Mouse (Mus musculus): Measurements from ENCODE around the gene Ifngr1. TPM values are rescaled to one million over a fixed set of nuclear protein-coding genes. Genes with fewer than 3 reads are reported as not detected.

The Ifngr1 gene
- polyA plus RNA-seq, 1 experiment from 2014 or later, result 38.5 TPM

DNA sequence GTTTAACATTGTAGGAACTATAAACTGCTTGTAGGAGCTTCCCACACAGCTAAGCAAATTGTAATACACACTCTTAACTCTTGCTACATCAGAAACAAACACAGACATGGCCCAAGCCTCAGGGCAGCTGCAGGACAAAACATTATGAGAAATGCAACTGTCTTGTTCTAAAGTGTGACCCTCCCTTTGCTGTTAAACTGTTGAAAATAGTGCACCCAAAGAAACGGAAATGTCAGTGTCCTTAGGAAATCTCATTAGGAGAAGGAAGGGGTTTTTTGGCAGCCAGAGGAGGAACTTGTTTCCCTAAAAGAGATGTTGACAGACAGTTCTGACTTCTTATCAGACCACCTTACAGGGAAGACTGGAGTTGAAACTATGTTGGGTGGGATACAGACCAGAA lies 21.0 kb upstream of the Ifngr1 start:
- Histone ChIP-seq H3K27ac (no peak overlapping the region), H3K4me2 (no peak overlapping the region), H3K4me1 (replicated peaks) (no peaks in the 10 kb centered on the region), H3K27me3 (no peaks in the 10 kb centered on the region), H3K36me3 (no peaks in the 10 kb centered on the region), H3K4me3 (replicated peaks) (no peak overlapping the region), H3K9ac (replicated peaks) (no peak overlapping the region), H3K9me3 (no peaks in the 10 kb centered on the region)
- WGBS, result 75% methylated on average over 1 of the region's 1 CpGs
- ATAC-seq (ENCODE audit: insufficient number of reproducible peaks, insufficient read depth, low FRiP score, low TSS enrichment, low read depth), result no peak

DNA sequence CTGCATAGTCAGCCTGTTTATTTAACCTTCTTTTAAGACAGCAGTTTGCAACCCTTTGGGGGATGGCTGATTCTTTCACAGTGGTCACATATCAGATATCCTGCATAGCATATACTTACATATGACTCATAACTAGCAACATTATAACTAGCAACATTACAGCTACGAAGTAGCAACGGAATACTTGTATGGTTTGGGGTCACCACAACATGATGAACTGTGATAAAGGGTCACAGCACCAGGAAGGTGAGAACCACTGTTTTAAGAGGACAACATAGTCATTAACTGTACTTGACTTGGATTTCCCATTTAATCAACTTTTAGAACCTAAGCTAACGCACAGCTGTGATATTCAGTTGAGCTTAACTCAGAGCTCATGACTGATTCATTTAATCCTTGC lies 14.2 kb upstream of the Ifngr1 start:
- Histone ChIP-seq H3K9me3 (no peaks in the 10 kb centered on the region), H3K9ac (replicated peaks) (no peak overlapping the region), H3K36me3 (no peaks in the 10 kb centered on the region), H3K4me2 (no peak overlapping the region), H3K4me1 (replicated peaks) (no peaks in the 10 kb centered on the region), H3K4me3 (replicated peaks) (no peak overlapping the region), H3K27ac (no peak overlapping the region), H3K27me3 (no peaks in the 10 kb centered on the region)
- WGBS, result 90% methylated on average over 3 of the region's 3 CpGs
- no peak for ATAC-seq (ENCODE audit: insufficient number of reproducible peaks, insufficient read depth, low FRiP score, low TSS enrichment, low read depth)

- Histone ChIP-seq H3K9ac (replicated peaks) (no peak overlapping the region), H3K4me2 (no peak overlapping the region), H3K4me3 (replicated peaks) (no peak overlapping the region), H3K4me1 (replicated peaks) (no peaks in the 10 kb centered on the region), H3K27me3 (no peaks in the 10 kb centered on the region), H3K36me3 (no peaks in the 10 kb centered on the region), H3K27ac (no peak overlapping the region), H3K9me3 (no peaks in the 10 kb centered on the region)
- WGBS, result 49% methylated on average over 6 of the region's 6 CpGs
- no peak for ATAC-seq (ENCODE audit: insufficient number of reproducible peaks, insufficient read depth, low FRiP score, low TSS enrichment, low read depth)
Observed at GRCm38 (mm10) chr10:19578001-19578400, 13.7 kb upstream of the Ifngr1 start.

- WGBS, result 65% methylated on average over 9 of the region's 9 CpGs
Observed at GRCm38 (mm10) chr10:19578409-19578986, 13.3 kb upstream of the Ifngr1 start.

DNA sequence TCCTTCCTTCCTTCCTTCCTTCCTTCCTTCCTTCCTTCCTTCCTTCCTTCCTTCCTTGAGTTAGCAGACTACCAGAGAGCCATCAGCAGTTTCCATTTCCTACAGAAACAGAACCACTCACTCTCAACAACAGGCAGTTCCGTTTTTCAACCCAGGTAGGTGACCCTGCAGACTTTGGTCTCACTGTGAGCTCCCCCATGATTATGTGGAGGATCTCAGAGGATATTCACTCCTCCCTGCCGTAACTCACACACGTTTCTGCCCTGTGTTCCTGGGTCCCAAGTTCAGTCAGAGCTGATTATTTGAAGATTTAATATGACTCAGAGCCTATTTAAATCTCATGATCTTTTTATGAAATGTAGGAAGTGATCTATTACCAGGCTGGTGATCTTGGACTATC lies 11.1 kb upstream of the Ifngr1 start:
- Histone ChIP-seq H3K36me3 (no peaks in the 10 kb centered on the region), H3K27me3 (no peaks in the 10 kb centered on the region), H3K4me1 (replicated peaks) (no peaks in the 10 kb centered on the region), H3K4me2 (no peak overlapping the region), H3K27ac (no peak overlapping the region), H3K4me3 (replicated peaks) (no peak overlapping the region), H3K9ac (replicated peaks) (no peak overlapping the region), H3K9me3 (no peaks in the 10 kb centered on the region)
- WGBS, result 60% methylated on average over 3 of the region's 3 CpGs
- no peak for ATAC-seq (ENCODE audit: insufficient number of reproducible peaks, insufficient read depth, low FRiP score, low TSS enrichment, low read depth)

More at GRCm38 (mm10) chr10:19578409-19578986, 13.3 kb upstream of the Ifngr1 start:
- H3K36me3 ChIP-seq, result no peaks in the 10 kb centered on the region
- no peaks in the 10 kb centered on the region for H3K9me3 ChIP-seq
- no peaks in the 10 kb centered on the region for H3K27me3 ChIP-seq
- H3K4me3 ChIP-seq (replicated peaks), result no peak overlapping the region
- no peak for ATAC-seq (ENCODE audit: insufficient number of reproducible peaks, insufficient read depth, low FRiP score, low TSS enrichment, low read depth)
- H3K27ac ChIP-seq, result no peak overlapping the region
- no peak overlapping the region for H3K4me2 ChIP-seq
- H3K9ac ChIP-seq (replicated peaks), result no peak overlapping the region
- no peaks in the 10 kb centered on the region for H3K4me1 ChIP-seq (replicated peaks)

DNA sequence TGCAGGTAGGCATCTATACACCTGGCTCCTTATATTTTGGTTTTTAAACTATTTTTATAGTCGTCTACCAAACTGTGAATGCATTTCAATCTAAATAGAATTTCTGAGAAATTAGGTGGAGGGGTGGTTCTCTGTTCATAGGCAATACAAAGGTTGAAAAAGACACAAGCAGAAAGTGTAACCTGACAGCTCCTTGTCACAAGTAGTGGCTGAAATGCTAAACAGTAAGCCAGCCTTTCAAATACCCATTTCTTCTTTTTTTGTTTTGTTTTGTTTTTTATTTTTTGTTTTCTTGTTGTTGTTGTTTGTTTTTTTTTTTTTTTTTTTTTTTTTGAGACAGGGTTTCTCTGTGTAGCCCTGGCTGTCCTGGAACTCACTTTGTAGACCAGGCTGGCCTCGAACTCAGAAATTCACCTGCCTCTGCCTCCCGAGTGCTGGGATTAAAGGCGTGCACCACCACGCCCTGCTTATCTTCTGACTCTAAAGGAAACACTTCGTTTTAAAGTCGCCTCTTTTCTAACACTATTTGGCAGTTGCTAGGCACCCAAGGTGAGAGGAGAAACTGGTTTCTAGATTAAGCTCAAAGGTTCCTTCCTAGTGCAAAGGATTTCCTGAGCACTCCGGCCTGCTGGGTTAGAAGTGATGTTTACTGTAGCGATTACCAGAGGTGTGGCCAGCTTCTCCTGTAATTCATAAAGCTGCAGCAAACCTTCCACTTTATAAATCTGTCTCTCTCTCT lies 9.7 kb upstream of the Ifngr1 start:
- H3K27me3 ChIP-seq, result no peaks in the 10 kb centered on the region
- no peak overlapping the region for H3K9ac ChIP-seq (replicated peaks)
- 77% methylated on average over 9 of the region's 9 CpGs for WGBS
- no peak overlapping the region for H3K4me3 ChIP-seq (replicated peaks)
- no peak overlapping the region for H3K27ac ChIP-seq
- H3K4me2 ChIP-seq, result no peak overlapping the region
- H3K4me1 ChIP-seq (replicated peaks), result no peaks in the 10 kb centered on the region
- no peaks in the 10 kb centered on the region for H3K9me3 ChIP-seq
- H3K36me3 ChIP-seq, result no peaks in the 10 kb centered on the region
- ATAC-seq (ENCODE audit: insufficient number of reproducible peaks, insufficient read depth, low FRiP score, low TSS enrichment, low read depth), result no peak

DNA sequence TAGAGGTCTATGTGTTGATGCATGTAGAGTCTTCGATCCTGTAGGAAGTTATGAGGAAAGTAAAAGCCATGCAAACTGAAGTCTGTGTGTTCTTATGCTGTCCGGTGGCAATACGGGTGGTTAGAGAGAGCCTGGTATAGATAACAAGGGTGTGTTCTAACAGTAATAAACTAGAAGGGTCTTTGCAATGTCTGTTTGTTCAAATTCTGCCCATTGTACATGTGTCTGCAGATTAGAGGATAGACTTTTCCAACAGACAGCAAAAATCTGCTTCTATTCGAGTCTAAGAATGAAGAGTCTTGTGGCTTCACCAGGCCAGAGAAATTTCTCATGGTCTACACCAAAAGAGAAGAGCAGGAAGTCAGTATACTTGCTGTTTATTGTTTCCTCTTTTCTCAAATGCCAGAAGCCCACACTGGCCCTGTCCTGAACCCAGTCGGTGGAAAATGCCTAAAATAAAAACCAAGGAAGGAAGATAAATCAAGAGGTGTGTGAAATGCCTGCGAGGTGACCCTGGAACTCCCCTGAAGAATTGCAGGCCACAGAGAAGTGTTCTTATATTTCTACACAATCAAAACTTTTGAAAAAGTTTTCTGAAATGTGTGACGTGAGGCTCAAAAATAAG lies 8.8 kb upstream of the Ifngr1 start:
- Histone ChIP-seq H3K4me2 (no peak overlapping the region), H3K27ac (no peak overlapping the region), H3K4me1 (replicated peaks) (no peaks in the 10 kb centered on the region), H3K27me3 (no peaks in the 10 kb centered on the region), H3K9me3 (no peaks in the 10 kb centered on the region), H3K4me3 (replicated peaks) (no peak overlapping the region), H3K36me3 (no peaks in the 10 kb centered on the region), H3K9ac (replicated peaks) (no peak overlapping the region)
- 73% methylated on average over 7 of the region's 7 CpGs for WGBS
- no peak for ATAC-seq (ENCODE audit: insufficient number of reproducible peaks, insufficient read depth, low FRiP score, low TSS enrichment, low read depth)

DNA sequence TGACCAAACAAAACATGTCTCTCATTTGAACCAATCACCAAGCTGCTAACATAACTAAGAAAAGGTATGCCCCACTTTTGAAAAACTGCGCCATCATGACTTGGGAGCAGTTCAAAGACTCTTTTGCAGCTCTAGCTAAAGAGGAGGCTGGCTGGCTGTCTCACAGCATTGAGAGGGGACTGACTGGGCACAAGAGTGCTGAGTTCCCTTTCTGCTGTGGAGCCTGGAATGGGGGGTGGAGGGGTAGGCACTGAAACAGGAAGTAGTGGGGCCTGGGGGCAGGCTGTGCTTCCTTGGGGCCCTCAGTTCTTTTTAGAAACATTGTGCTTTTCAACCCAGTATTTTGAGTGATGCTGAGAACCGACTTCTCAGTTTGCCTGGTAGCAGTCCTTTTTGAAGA lies 7.7 kb upstream of the Ifngr1 start:
- Histone ChIP-seq H3K4me1 (replicated peaks) (no peaks in the 10 kb centered on the region), H3K4me3 (replicated peaks) (no peak overlapping the region), H3K9me3 (no peaks in the 10 kb centered on the region), H3K4me2 (no peak overlapping the region), H3K9ac (replicated peaks) (no peak overlapping the region), H3K27ac (no peak overlapping the region), H3K36me3 (no peaks in the 10 kb centered on the region), H3K27me3 (no peaks in the 10 kb centered on the region)
- ATAC-seq (ENCODE audit: insufficient number of reproducible peaks, insufficient read depth, low FRiP score, low TSS enrichment, low read depth), result no peak
- 83% methylated on average over 2 of the region's 2 CpGs for WGBS

DNA sequence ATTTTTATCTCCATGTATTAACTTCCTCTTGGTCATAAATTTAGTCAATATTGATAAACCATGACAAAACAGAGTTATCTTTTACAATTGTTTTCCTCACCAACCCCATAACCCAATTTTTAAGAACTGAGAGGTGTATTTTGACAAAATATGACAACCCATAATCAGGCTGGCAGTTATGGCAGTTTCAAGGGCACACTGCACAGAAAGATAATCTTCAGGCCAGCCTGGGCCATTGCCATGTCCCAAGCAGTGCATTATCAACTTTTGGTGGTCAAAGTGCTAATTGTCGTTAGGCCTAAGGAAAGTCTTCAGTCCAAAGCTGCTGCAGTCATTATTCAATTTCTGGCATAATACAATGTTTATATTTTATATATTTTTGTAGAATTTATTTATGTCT lies 6.9 kb upstream of the Ifngr1 start:
- WGBS, result 88% methylated on average over 1 of the region's 1 CpGs

DNA sequence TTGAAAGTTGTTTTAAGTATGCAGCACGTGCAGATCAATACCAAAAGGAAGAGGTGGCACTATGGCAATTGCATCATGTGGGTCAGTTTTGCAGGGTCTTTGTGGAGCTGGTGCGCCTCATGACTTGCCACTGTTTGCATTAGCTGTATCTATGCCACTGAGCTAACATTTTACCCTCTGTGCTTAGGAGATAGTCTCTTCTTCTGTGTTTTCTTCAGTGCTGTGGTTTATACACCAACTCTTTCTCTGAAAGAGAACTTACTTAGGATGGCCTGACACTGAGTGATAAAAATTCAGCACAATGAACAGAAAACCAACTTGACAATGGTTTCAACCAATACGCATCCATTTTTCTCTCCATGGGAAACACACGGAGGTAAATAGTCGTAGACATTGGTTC lies 5.9 kb upstream of the Ifngr1 start:
- Histone ChIP-seq H3K27ac (no peak overlapping the region), H3K4me3 (replicated peaks) (no peak overlapping the region), H3K4me2 (no peak overlapping the region), H3K9me3 (no peaks in the 10 kb centered on the region), H3K27me3 (no peaks in the 10 kb centered on the region), H3K4me1 (replicated peaks) (no peaks in the 10 kb centered on the region), H3K9ac (replicated peaks) (no peak overlapping the region), H3K36me3 (no peaks in the 10 kb centered on the region)
- no peak for ATAC-seq (ENCODE audit: insufficient number of reproducible peaks, insufficient read depth, low FRiP score, low TSS enrichment, low read depth)
- 92% methylated on average over 5 of the region's 5 CpGs for WGBS

More for the DNA sequence above, 6.9 kb upstream of the Ifngr1 start:
- Histone ChIP-seq H3K36me3 (no peaks in the 10 kb centered on the region), H3K9me3 (no peaks in the 10 kb centered on the region), H3K27ac (no peak overlapping the region), H3K9ac (replicated peaks) (no peak overlapping the region), H3K4me2 (no peak overlapping the region), H3K4me1 (replicated peaks) (no peaks in the 10 kb centered on the region), H3K4me3 (replicated peaks) (no peak overlapping the region), H3K27me3 (no peaks in the 10 kb centered on the region)
- no peak for ATAC-seq (ENCODE audit: insufficient number of reproducible peaks, insufficient read depth, low FRiP score, low TSS enrichment, low read depth)

GRCm38 (mm10) chr10:19587281-19587680 lies 4.5 kb upstream of the Ifngr1 start:
- H3K9me3 ChIP-seq, result no peaks in the 10 kb centered on the region
- no peak overlapping the region for H3K27ac ChIP-seq
- no peak overlapping the region for H3K4me2 ChIP-seq
- H3K9ac ChIP-seq (replicated peaks), result no peak overlapping the region
- H3K4me3 ChIP-seq (replicated peaks), result no peak overlapping the region
- no peak for ATAC-seq (ENCODE audit: insufficient number of reproducible peaks, insufficient read depth, low FRiP score, low TSS enrichment, low read depth)
- no peaks in the 10 kb centered on the region for H3K4me1 ChIP-seq (replicated peaks)
- H3K27me3 ChIP-seq, result no peaks in the 10 kb centered on the region
- WGBS, result 80% methylated on average over 3 of the region's 3 CpGs
- no peaks in the 10 kb centered on the region for H3K36me3 ChIP-seq

All from limb, embryonic 12.5 days (tissue).